Mouse (Mus musculus) B cell, adult 2 months (primary cell): Measurements from ENCODE around the gene Hipk3.

Experiments used
- DNase-seq, 2 experiments: peaks; one replicate each; pipeline ENCODE4 v3.0.0; 2022

The Hipk3 gene

GRCm38 (mm10) chr2:104411806-104412205 is 82.4 kb downstream of the Hipk3 start:
- DNase-seq, result no peak

- no peak for DNase-seq
Measured at GRCm38 (mm10) chr2:104410963-104411545, 83.2 kb downstream of the Hipk3 start, which contains the start of gene D430041D05Rik. TSS of gene D430041D05Rik (minus strand) at chr2:104411013.

GRCm38 (mm10) chr2:104409851-104410821 is 84.1 kb downstream of the Hipk3 start:
- DNase-seq, result no peak

- DNase-seq, result no peak
Measured at GRCm38 (mm10) chr2:104408351-104408750, 85.9 kb downstream of the Hipk3 start.

GRCm38 (mm10) chr2:104407913-104408312 is 86.3 kb downstream of the Hipk3 start:
- no peak for DNase-seq

GRCm38 (mm10) chr2:104404036-104404435 is 90.2 kb downstream of the Hipk3 start:
- no peak for DNase-seq

- no peak for DNase-seq
Measured at GRCm38 (mm10) chr2:104398651-104399290, 95.5 kb downstream of the Hipk3 start.

GRCm38 (mm10) chr2:104395961-104396360 is 98.3 kb downstream of the Hipk3 start:
- no peak for DNase-seq

GRCm38 (mm10) chr2:104394769-104395168 is 99.5 kb downstream of the Hipk3 start:
- DNase-seq, result no peak

- DNase-seq, result no peak
Measured at GRCm38 (mm10) chr2:104392700-104393312, 101.4 kb downstream of the Hipk3 start.

- DNase-seq, result no peak
Measured at GRCm38 (mm10) chr2:104389231-104389630, 105.0 kb downstream of the Hipk3 start.

GRCm38 (mm10) chr2:104385941-104386340 is 108.3 kb downstream of the Hipk3 start:
- no peak for DNase-seq

- no peak for DNase-seq
Measured at GRCm38 (mm10) chr2:104383589-104383988, 110.7 kb downstream of the Hipk3 start.

- DNase-seq, result no peak
Measured at GRCm38 (mm10) chr2:104382813-104383212, 111.4 kb downstream of the Hipk3 start.

GRCm38 (mm10) chr2:104379304-104379703 is 114.9 kb downstream of the Hipk3 start:
- no peak for DNase-seq

- no peak for DNase-seq
Measured at GRCm38 (mm10) chr2:104378791-104379190, 115.5 kb downstream of the Hipk3 start.

- DNase-seq, result no peak
Measured at GRCm38 (mm10) chr2:104377990-104378389, 116.3 kb downstream of the Hipk3 start.
